Mouse (Mus musculus) mouse embryonic stem cell (cell line): Measurements from ENCODE around the gene Ltbp4.

Experiments
- in situ Hi-C, 2 experiments: fragments of 300-500 bp; cut with MboI; formaldehyde crosslinking; loops; 1 replicate in 1 of 2; 3 replicates in 1 of 2; pipeline ENCODE4 v1.14.3; 2019 to 2020; ENCODE audit warnings: low sequenced_read_pairs in 2 of 2, low pct_unique_long_range_greater_than_20kb in 1 of 2, mixed read lengths in 1 of 2; ENCODE audit not compliant: unreplicated experiment in 1 of 2

Gene Ltbp4

DNA sequence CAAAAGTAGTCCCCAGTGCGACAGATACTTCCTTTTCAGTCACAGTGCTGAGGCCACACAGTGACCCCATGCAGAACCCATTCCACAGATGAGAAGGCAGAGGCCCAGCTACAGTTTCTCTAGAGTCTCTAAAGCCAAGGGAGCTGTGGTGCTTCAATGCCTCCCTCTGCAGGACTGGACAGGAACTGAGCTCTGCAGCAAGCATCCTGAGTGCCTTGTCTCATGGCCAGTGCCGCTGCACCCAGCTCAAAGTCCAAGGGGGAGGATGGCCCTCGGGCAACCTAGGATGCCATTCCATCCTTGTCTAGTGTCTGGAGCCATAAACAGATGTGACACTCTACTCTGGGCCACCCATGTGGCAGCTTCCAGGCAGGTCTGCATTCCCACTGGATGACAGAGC lies 81.8 kb downstream of the Ltbp4 start:
- in situ Hi-C loops: loop anchor here in 1 of 2 experiments (25.0 kb wide), 1 partner anchor 468 kb away; no protein-coding TSS in a partner anchor
